In genomic region chr7:3262789-3263188, GRCm38 (mm10) we compare ENCODE assay signal across 9 mouse cellular contexts. TPM values are rescaled to one million over a fixed set of nuclear protein-coding genes. Genes with fewer than 3 reads are reported as not detected.
A peak's percentile ranks its signal among the peaks of the same experiment; 100 is the strongest.
DNase-seq lines count a peak whose midpoint lies in the region; TF ChIP-seq lines count a peak whose summit lies in the region.
"Had no signal": no experiment of that assay in that cellular context is flagged by ENCODE, and none has a peak within 500 bp of the region (broad histone marks: within the 10 kb centered on the region; RNA-seq: fewer than 3 reads in every experiment).

No protein-coding gene starts in this region.

- WGBS in bone marrow, adult 2 months: 22% methylated on average over 2 of the region's 2 CpGs

- H3K27ac ChIP-seq in bone marrow, adult 2 months (ENCODE audit: control insufficient read depth, insufficient read depth, low read depth, low read length, poor library complexity): no peak overlapping the region

- no peak overlapping the region for H3K4me3 ChIP-seq in bone marrow, adult 2 months (replicated peaks; ENCODE audit: control insufficient read depth, low read depth, low read length)

- peak; percentile 71 for TF ChIP-seq CTCF in bone marrow, adult 2 months (IDR thresholded peaks at IDR 0.05; ENCODE audit: control insufficient read depth, insufficient read depth, low read length)

- DNase-seq in cerebellum, postnatal 10 days: peak; percentile 53 to 66
- DNase-seq in cerebellum, adult 11 months: no peak
- peak; percentile 32 to 39 for DNase-seq in lung, adult 18-20 months
- DNase-seq in lung, postnatal 25 days (ENCODE audit: low spot score): no peak
- peak; percentile 51 to 58 for DNase-seq in kidney, postnatal 4 days
- DNase-seq in thymus, postnatal 0 days (ENCODE audit: low spot score): peak; percentile 39
- no peak for DNase-seq in left cerebral cortex, adult 9 months (ENCODE audit: low spot score in 2 of 2)

- TF ChIP-seq POLR2A in bone marrow, adult 2 months (IDR thresholded peaks at IDR 0.05; ENCODE audit: borderline replicate concordance, control insufficient read depth, low read depth, low read length): no peak

- H3K4me1 ChIP-seq in bone marrow, adult 2 months (ENCODE audit: control insufficient read depth, insufficient read depth, low read length): no peaks in the 10 kb centered on the region

RNA-seq across cellular contexts. Expression of gene Nlrp12, which starts 13.2 kb away (rescaled TPM):
- polyA plus RNA-seq in bone marrow, adult 2 months (2011; ENCODE audit: insufficient read depth, insufficient read length, low replicate concordance, missing spikeins): 1.2 and 7.9 TPM in 2 replicates
- polyA plus RNA-seq in thymus, postnatal 0 days (2015; fragmentation: Nextera tagmentation; extraction: Ambion mirVana): 0.03 TPM in 1 of 2 replicates, not detected in the other
- polyA plus RNA-seq: large intestine, adult 2 months had no signal

RNA-seq across cellular contexts. Expression of gene Myadm, which starts 26.1 kb away (rescaled TPM):
- 8.6 and 19.7 TPM in 2 replicates for polyA plus RNA-seq in bone marrow, adult 2 months (2011; ENCODE audit: insufficient read depth, insufficient read length, low replicate concordance, missing spikeins)
- polyA plus RNA-seq in thymus, postnatal 0 days (2015; fragmentation: Nextera tagmentation; extraction: Ambion mirVana): 11.6 and 12.1 TPM in 2 replicates

RNA-seq across cellular contexts. Expression of gene Prkcg, which starts 26.2 kb away (rescaled TPM):
- 1.1 and 3.2 TPM in 2 replicates for polyA plus RNA-seq in bone marrow, adult 2 months (2011; ENCODE audit: insufficient read depth, insufficient read length, low replicate concordance, missing spikeins)
- polyA plus RNA-seq in thymus, postnatal 0 days (2015; fragmentation: Nextera tagmentation; extraction: Ambion mirVana): 0.59 TPM in 1 of 2 replicates, not detected in the other

Comparison
In these comparisons a context has a peak if more than half of its experiments do, and no peak if none do; other contexts are left out.
1. DNase-seq: peak in cerebellum, postnatal 10 days (2 of 2), lung, adult 18-20 months (2 of 2), kidney, postnatal 4 days (2 of 2) and thymus, postnatal 0 days (single experiment); none in cerebellum, adult 11 months (single experiment), lung, postnatal 25 days (single experiment) and left cerebral cortex, adult 9 months (0 of 2).